Mouse (Mus musculus): ENCODE measurements around the gene Krtap29-1.

Gene Krtap29-1

GRCm38 (mm10) chr11:99978953-99979352 lies at the start of gene Krtap29-1:
TSS of gene Krtap29-1 (minus strand) at chr11:99979053.
- no peak for DNase-seq

- DNase-seq, result no peak
Observed at GRCm38 (mm10) chr11:100021438-100021837, 42.6 kb upstream of the Krtap29-1 start.

GRCm38 (mm10) chr11:100019466-100019865 lies 40.6 kb upstream of the Krtap29-1 start:
- no peak for DNase-seq

GRCm38 (mm10) chr11:100016112-100016511 lies 37.3 kb upstream of the Krtap29-1 start, which contains the start of gene Krt33a:
TSS of gene Krt33a (minus strand) at chr11:100016212.
- DNase-seq, result no peak

- no peak for DNase-seq
Observed at GRCm38 (mm10) chr11:100013691-100014171, 34.9 kb upstream of the Krtap29-1 start.

- DNase-seq, result no peak
Observed at GRCm38 (mm10) chr11:100010682-100011081, 31.8 kb upstream of the Krtap29-1 start.

GRCm38 (mm10) chr11:100008336-100008735 lies 29.5 kb upstream of the Krtap29-1 start:
- no peak for DNase-seq

GRCm38 (mm10) chr11:100006624-100007023 lies 27.8 kb upstream of the Krtap29-1 start:
- DNase-seq, result no peak

GRCm38 (mm10) chr11:100005905-100006304 lies 27.1 kb upstream of the Krtap29-1 start:
- no peak for DNase-seq

- peak; percentile 46 for DNase-seq
Observed at GRCm38 (mm10) chr11:100004846-100005245, 26.0 kb upstream of the Krtap29-1 start.

- no peak for DNase-seq
Observed at GRCm38 (mm10) chr11:99999091-99999490, 20.2 kb upstream of the Krtap29-1 start.

GRCm38 (mm10) chr11:99994384-99994661 lies 15.5 kb upstream of the Krtap29-1 start:
- no peak for DNase-seq

- DNase-seq, result no peak
Observed at GRCm38 (mm10) chr11:99993620-99994383, 14.9 kb upstream of the Krtap29-1 start, which contains the start of gene Krtap17-1. TSS of gene Krtap17-1 (minus strand) at chr11:99993994.

GRCm38 (mm10) chr11:99990571-99990970 lies 11.7 kb upstream of the Krtap29-1 start:
- no peak for DNase-seq

GRCm38 (mm10) chr11:99989881-99990405 lies 11.1 kb upstream of the Krtap29-1 start:
- DNase-seq, result no peak

- DNase-seq, result no peak
Observed at GRCm38 (mm10) chr11:99988530-99988929, 9.7 kb upstream of the Krtap29-1 start.

- DNase-seq, result no peak
Observed at GRCm38 (mm10) chr11:99986180-99986647, 7.4 kb upstream of the Krtap29-1 start, which contains the start of gene Krtap16-1. TSS of gene Krtap16-1 (minus strand) at chr11:99986597.

- peak; percentile 88 for DNase-seq
Observed at GRCm38 (mm10) chr11:99985291-99986092, 6.6 kb upstream of the Krtap29-1 start.

- no peak for DNase-seq
Observed at GRCm38 (mm10) chr11:99983442-99983841, 4.6 kb upstream of the Krtap29-1 start.

GRCm38 (mm10) chr11:99982731-99983130 lies 3.9 kb upstream of the Krtap29-1 start:
- DNase-seq, result no peak

- no peak for DNase-seq
Observed at GRCm38 (mm10) chr11:99965961-99966360, 12.9 kb downstream of the Krtap29-1 start.

GRCm38 (mm10) chr11:99964213-99964612 lies 14.6 kb downstream of the Krtap29-1 start:
- DNase-seq, result no peak

- no peak for DNase-seq
Observed at GRCm38 (mm10) chr11:99948175-99948574, 30.7 kb downstream of the Krtap29-1 start, which contains the start of gene Krtap9-5. TSS of gene Krtap9-5 (plus strand) at chr11:99948475.
